Mouse (Mus musculus) MN1 (cell line): ENCODE results near the gene Synj1.
A peak's percentile ranks its signal among the peaks of the same experiment; 100 is the strongest.

Source experiments
- DNase-seq: peaks from one replicate; pipeline ENCODE4 v3.0.0-alpha.2; 2016; ENCODE audit warnings: low spot score

Synj1 gene

GRCm38 (mm10) chr16:91009942-91010529 lies 1.1 kb downstream of the Synj1 start:
- DNase-seq: peak; percentile 19

GRCm38 (mm10) chr16:91004915-91005538 lies 6.1 kb downstream of the Synj1 start:
- no peak for DNase-seq

DNA sequence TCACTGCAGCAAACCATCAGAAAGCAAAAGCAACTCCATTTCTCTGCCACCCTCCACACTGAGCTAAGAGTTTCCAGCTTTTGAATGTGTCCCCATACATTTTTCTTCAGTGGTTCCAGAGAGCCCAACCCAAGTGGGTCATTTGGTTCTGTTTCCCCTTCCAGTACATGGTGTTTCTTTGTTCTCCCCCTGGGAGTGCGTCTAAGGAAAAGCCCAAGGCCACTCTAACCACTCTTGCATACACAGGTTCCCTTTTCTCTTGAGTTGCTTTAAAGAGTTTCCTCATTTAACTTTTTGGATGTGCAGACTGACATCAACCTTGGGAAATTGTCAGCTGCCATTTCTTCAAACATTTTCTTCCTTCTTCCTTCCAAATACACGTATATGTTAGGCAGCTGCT lies 10.0 kb downstream of the Synj1 start:
- no peak for DNase-seq

DNA sequence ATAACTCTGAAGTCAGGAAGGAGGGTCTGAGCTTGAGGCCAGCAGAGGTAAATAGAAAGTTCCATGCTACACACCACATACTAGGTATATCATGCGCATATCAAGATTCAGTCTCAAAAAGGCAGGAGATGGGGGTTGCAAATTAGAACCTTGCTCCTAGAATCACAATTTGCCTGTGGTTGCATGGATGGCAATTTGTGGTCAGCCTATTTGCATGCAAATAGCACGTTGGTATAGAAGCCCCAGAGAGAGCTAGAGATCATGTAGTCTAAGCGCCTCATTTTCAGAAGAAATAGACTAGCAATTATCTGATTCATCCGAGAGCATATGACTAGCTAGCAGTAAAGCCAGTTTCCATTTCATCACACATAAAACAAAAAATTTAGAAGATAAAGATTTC lies 11.3 kb downstream of the Synj1 start:
- no peak for DNase-seq

DNA sequence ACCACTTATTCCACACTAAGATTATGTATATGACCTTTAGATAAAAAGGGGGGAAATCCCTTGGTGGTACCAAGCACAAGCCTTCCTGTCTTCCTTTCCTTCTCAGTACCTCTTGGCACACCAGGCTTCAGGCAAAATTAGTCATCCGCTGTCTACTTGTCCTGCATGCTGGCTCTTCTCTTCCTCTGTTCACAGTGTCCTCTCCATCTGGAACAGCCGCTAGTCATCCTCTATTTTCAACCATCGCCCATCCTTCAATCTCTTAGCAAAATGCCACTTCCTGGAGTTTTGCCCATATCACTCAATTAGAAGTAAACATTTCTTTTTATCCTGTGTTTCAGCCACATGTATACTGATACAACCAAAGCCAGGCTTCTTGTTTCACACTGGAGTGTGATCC lies 13.3 kb downstream of the Synj1 start:
- no peak for DNase-seq

DNA sequence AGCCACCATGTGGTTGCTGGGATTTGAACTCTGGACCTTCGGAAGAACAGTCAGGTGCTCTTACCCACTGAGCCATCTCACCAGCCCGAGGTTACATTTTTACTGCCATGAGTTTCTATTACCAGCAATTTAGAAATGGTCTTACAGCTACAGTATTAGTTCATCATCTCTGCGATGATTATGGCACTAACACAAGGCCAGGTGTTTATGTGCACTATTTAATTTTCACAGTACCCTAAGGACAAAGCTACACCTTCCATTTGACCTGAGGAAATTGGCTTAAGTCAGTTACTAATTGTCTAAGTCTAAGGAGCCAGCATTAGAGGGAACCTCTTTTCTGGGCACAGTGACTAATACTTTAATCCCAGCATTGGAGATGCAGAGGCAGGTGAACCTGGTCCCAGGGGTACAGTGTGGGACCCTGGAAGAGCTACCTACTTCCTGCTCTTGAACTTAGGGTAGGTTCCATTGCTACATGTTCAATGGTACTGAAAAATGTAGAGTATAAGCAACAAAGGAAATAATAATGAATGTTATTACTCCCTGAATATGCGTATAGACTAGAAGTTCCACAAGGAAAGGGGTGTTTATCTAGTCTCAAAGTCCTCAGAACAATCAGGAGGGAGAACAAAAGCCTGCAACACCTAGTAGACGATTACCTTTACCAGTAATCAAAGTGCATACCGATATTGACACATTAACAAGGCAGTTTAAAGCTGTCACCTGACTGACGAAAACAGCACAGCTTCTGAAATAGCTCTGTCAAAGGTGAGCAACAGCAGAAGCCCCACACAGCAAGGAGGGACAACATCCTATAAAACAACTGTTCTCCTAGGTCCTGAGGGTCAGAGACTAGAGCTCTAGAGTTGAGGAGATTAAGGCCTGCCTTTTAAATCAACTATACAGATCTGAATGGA lies 14.5 kb downstream of the Synj1 start:
- DNase-seq: no peak

DNA sequence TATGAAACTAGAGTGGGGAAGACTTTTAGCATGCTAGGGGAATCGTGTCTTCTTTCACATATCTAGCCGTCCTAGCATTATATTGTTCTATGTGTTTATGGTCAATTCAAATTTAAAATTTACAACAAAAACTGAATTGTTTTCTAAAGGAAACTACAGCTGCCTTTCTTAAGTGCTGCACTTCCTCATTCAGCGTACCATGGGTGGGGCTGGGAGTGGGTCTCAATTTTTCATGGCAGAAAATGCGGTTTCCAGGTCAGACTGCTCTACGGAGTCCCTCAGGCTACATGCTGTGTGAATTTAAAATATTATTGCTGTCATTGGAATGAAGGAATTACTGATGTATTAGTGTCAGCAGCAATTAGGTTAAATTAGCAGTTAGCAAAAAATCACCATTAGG lies 15.6 kb downstream of the Synj1 start:
- DNase-seq: no peak

DNA sequence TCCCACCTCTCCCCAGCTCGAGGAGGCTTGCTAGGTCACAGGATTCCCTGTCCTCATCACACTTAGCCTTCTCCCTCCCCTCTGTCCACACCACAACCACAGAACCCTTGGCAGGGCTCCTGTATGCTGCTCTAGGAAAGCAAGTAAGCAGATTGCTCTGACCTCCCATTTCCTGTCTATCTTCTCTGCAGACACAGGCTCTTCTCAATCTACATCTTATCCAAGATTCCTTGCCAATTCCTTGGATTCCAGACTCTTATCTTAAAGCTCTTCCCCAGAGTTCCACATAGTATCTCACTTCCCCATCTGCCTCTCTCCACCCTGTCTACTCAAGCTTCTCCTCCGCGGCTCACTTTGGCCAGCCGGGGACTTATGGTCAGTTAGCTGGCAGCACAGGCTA lies 16.1 kb downstream of the Synj1 start:
- peak; percentile 43 for DNase-seq

DNA sequence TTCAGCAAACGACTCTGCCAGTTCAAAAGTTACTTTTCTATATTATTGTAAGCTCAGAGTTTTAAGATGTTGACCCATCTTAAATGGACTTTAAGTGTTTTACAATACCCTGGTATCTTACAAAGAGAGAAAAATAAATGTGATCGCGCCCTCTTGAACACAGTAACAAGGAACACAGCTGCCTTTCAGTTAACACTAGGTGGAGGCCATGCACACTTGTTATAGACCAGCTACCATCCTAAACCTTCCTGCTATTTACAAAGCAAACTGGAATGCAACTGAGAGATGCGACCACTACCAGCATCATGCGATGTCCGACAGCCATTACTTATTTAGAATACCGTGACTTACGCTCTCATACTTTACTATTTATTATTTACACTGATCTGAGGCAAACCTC lies 21.9 kb downstream of the Synj1 start:
- DNase-seq: no peak

DNA sequence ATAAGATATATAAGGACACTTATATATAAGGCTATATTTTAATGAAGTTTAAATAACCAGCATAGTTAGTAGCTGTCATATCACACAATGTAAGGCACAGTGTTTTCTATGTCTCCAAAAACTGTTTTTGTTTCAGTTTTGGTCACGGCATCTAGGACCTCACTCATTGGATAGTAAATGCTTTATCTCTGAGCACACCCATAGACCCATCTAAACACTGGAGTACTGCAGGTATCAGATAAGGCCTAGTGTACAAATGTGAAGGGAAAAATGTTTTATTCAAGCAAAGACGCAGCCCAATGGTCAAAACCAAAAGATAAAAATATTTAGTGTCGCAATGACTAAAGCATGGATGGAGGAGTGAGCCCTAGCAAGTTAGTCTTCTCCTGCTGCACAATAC lies 22.4 kb downstream of the Synj1 start:
- DNase-seq: no peak

DNA sequence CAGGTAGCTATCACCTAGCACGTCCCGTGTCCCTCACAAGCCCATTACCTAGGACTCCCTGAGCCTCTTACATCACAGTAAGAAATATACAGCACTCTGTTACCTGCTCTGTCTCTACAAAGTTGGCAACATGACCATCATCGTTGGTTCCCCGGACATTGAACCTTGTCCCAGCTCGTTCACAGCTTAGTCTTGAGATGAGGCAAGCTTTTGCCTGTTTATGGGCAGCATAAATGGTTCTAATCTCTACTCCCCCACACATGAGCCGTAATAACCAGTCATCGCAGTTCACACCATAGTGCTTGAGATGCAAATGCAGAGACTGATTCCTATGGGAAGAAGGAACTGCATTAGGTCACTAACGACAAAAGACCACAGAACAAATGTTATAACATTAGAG lies 23.1 kb downstream of the Synj1 start:
- no peak for DNase-seq

DNA sequence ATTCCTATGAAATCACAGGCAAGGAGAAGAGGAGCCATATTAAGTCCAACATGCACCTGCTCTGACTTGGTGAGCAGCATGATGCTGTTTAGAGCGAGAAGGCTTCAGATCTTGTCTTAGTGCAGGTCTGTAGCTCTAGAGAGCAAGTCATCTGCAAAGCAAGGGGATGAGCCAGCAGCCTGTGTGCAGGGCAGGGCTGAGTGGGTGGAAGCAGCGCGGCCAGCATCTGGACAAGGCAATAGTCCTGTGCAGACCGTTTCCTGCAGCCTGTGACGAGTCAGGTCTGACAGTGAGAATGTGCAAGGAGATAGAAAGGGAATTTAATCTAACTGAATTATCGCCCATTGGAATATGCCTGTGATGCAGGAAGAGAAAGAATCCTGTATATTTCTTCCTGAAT lies 40.1 kb downstream of the Synj1 start:
- peak; percentile 63 for DNase-seq

DNA sequence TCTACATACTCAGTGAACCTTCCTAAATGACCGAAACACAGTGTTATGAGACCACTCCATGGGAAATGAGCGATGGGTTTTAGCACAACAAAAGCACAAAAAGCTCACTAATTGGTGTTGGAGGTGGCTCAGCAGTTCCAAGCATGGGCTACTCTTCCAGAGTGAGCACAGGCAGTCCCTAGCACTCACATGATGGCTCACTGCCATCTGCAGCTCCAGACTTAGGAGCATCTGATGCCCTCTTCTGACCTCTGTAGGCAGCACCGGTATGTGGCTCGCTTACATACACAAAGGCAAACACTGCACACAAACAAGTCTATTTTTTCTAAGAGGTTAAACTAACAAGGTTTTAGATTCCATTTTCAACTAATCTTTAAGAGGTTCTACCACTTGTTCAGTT lies 44.9 kb downstream of the Synj1 start:
- no peak for DNase-seq

- no peak for DNase-seq
These were observed 46.8 kb downstream of the Synj1 start for GRCm38 (mm10) chr16:90964302-90964701.

- no peak for DNase-seq
These were observed 47.2 kb downstream of the Synj1 start for GRCm38 (mm10) chr16:90963866-90964265.

- DNase-seq: no peak
These were observed 47.9 kb downstream of the Synj1 start for GRCm38 (mm10) chr16:90963231-90963630.

- no peak for DNase-seq
These were observed 52.6 kb downstream of the Synj1 start for GRCm38 (mm10) chr16:90958301-90959085.

DNA sequence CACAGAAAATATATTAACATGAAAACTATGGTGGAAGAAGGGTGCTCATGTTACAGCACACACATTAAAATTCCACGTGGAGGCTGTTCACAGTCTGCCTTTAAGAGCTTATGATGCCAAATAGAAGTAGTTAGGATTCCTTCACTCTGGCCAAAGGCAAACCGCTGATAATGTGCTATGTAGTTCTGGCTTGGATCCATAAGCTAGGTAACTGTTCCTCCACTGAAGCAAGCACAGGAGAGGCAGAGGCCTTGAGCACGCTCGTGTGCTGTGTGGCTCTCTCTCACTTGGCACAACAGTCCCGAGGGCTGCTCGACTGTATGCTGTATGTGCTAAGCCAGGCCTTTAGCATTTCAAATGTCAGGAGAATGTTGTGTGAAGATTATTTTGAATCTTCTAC lies 55.6 kb downstream of the Synj1 start:
- no peak for DNase-seq

GRCm38 (mm10) chr16:90953770-90954169 lies 57.3 kb downstream of the Synj1 start:
- DNase-seq: no peak

- no peak for DNase-seq
These were observed 58.0 kb downstream of the Synj1 start for GRCm38 (mm10) chr16:90953147-90953546.

DNA sequence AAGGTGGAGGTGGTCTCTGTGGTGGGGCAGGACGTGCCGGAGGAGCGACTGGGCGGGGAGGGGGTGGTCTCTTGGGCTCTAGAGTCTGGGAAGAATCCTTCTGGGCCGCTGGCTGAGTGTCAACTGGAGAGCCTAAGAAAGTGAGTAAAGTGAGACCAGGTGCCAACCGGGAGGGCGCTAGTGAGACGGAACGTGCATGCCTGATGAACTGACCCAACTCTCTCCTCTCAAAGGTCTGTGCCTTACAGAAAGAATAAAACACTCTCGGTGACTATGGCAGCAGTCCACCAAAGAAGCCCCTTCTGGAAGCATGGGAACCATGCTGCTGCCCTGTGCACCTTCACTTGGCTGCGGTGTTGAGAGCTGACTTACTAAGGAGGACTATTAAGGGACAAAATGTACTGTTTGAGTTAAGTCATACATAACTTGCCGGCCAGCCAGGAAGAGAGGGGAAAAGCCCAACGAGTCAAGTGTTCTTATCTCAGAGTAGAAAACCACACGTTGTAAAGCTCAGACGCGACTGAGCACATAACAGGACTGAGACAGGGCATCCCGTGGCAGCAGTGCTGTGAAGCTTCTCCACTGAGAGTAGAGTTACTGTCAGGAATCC lies 60.6 kb downstream of the Synj1 start:
- DNase-seq: no peak

DNA sequence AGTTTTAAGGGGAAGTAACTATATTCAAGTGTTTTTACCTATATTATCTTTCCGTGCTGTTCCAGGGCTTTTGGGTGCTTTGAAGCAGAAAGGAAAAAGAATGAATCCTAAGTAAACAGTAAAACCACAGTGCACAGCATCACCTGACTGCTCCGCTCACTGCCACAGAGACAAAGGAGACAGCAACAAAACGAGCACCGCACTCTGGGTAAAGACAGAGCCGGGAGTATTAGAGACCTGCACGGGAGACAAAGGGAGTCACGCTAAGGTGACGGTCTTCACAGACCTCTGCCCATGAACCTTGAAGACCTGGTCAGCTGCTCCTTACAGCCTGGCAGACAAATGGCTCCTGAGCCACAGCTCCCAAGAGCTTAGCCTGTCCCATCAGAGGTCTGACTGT lies 64.1 kb downstream of the Synj1 start:
- DNase-seq: no peak
